8 mouse cellular contexts compared by ENCODE assay signal in genomic region chr5:115652681-115653575, GRCm38 (mm10). TPM values are rescaled to one million over a fixed set of nuclear protein-coding genes. Genes with fewer than 3 reads are reported as not detected.
A peak's percentile ranks its signal among the peaks of the same experiment; 100 is the strongest.
DNase-seq lines count a peak whose midpoint lies in the region; ATAC-seq lines count a peak whose summit lies in the region.

No protein-coding gene starts in this region.

- H3K9ac ChIP-seq in kidney, embryonic 15.5 days: peak overlapping the region; percentile 56

- H3K36me3 ChIP-seq in heart, embryonic 10.5 days: peaks cover 7% of the 10 kb centered on the region; the same call in 1 of the 2 replicates
- no peaks in the 10 kb centered on the region for H3K36me3 ChIP-seq in kidney, embryonic 15.5 days

- H3K27ac ChIP-seq in heart, embryonic 10.5 days: peak overlapping the region; percentile 83
- peak overlapping the region; percentile 83 for H3K27ac ChIP-seq in kidney, embryonic 15.5 days

- ATAC-seq in erythroblast, adult 5-6 weeks (replicated peaks; ENCODE audit: low FRiP score, poor library complexity, severe bottlenecking): peak; percentile 95
- ATAC-seq in kidney, embryonic 15.5 days (replicated peaks; ENCODE audit: low FRiP score): peak; percentile 99
- peak; percentile 95 for ATAC-seq in monocyte, adult 5-6 weeks (replicated peaks; ENCODE audit: insufficient number of reproducible peaks, low FRiP score, low TSS enrichment, poor library complexity, severe bottlenecking)

- H3K9me3 ChIP-seq in heart, embryonic 10.5 days: no peaks in the 10 kb centered on the region
- H3K9me3 ChIP-seq in kidney, embryonic 15.5 days (replicated peaks): no peaks in the 10 kb centered on the region

- peaks cover 7% of the 10 kb centered on the region; the same call in 1 of the 2 replicates for H3K27me3 ChIP-seq in heart, embryonic 10.5 days (ENCODE audit: insufficient read depth, poor library complexity, severe bottlenecking)
- H3K27me3 ChIP-seq in kidney, embryonic 15.5 days: no peaks in the 10 kb centered on the region

- 5% methylated on average over 35 of the region's 35 CpGs for WGBS in heart, embryonic 10.5 days
- WGBS in kidney, embryonic 15.5 days: 4% methylated on average over 35 of the region's 35 CpGs

- peak; percentile 99 for DNase-seq in B cell, adult 2 months
- DNase-seq in brain, adult 2 months (ENCODE audit: low read depth, low spot score): peak; percentile 100
- peak; percentile 100 for DNase-seq in heart, embryonic 10.5 days (ENCODE audit: low spot score)
- peak; percentile 99 for DNase-seq in liver
- DNase-seq in spleen, postnatal 4 days (ENCODE audit: low spot score in 2 of 2): peak; percentile 100

- H3K4me2 ChIP-seq in kidney, embryonic 15.5 days: peak overlapping the region; percentile 75

- peaks cover 42% of the 10 kb centered on the region for H3K4me1 ChIP-seq in heart, embryonic 10.5 days
- H3K4me1 ChIP-seq in kidney, embryonic 15.5 days: peaks cover 34% of the 10 kb centered on the region

- peak overlapping the region; percentile 60 for H3K4me3 ChIP-seq in heart, embryonic 10.5 days
- peak overlapping the region; percentile 53 for H3K4me3 ChIP-seq in kidney, embryonic 15.5 days (replicated peaks)

RNA-seq across cellular contexts. Expression of gene Rab35, which starts 21.2 kb away (rescaled TPM):
- 17.3 and 17.8 TPM in 2 replicates for total RNA-seq in erythroblast, adult 5-6 weeks (2015; ENCODE audit: low replicate concordance)
- 13.8 and 15.4 TPM in 2 replicates for total RNA-seq in erythroblast, adult 5-6 weeks (2017; ENCODE audit: low replicate concordance)
- polyA plus RNA-seq in heart, embryonic 10.5 days (2016; fragmentation: Nextera tagmentation; extraction: Ambion mirVana): 16.5 and 18.8 TPM in 2 replicates
- 16.0 and 16.2 TPM in 2 replicates for polyA plus RNA-seq in kidney, embryonic 15.5 days (2015; fragmentation: Nextera tagmentation; extraction: Ambion mirVana)
- 44.1 to 51.4 TPM (median 46.2 TPM) in 3 replicates for total RNA-seq in monocyte, adult 5-6 weeks (2017)

Comparison
In these comparisons a context has a peak if more than half of its experiments do, and no peak if none do; other contexts are left out.
1. Peak in every context shown above with its lines: DNase-seq, ATAC-seq, H3K4me3 ChIP-seq and H3K27ac ChIP-seq.